Mouse (Mus musculus): Measurements from ENCODE around the gene Tyw1. TPM values are rescaled to one million over a fixed set of nuclear protein-coding genes. Genes with fewer than 3 reads are reported as not detected.

Gene Tyw1
- polyA plus RNA-seq, 1 experiment = 12.1 TPM

DNA sequence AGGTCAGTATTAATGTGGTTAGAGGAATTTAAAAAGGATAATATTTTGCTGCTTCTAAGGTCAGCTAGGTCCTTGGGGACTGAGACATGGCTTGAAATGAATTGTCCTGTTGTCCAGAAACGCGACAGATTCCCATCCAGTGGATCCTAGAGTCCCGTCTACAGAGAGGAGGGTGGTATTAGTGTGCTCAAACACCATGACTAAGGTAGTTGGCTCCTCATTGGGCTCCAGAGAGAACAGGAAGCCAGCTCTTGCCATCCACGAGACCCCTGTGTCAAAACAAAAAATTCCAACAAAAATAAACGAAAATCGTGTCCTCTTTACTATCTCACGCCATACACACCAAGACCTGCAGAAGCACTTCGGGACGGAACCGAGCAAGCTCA, 33.7 kb upstream of the Tyw1 start:
- TF ChIP-seq POLR2A (IDR thresholded peaks at IDR 0.05; ENCODE audit: low read depth, low read length) (no peak), CTCF (conservative IDR thresholded peaks at IDR 0.05; ENCODE audit: insufficient read depth, insufficient read length, low read depth, low read length) (no peak)
- peaks cover 14% of the 10 kb centered on the region; the same call in 1 of the 2 replicates for H3K4me1 ChIP-seq (ENCODE audit: control insufficient read depth, insufficient read depth, low read length)
- H3K36me3 ChIP-seq (ENCODE audit: control insufficient read depth, insufficient read depth, low read length) = no peaks in the 10 kb centered on the region
- H3K27ac ChIP-seq (ENCODE audit: insufficient read depth, low read depth, low read length) = peak overlapping the region; percentile 94
- WGBS = under 1% methylated on average over 10 of the region's 10 CpGs
- peak overlapping the region; percentile 98 for H3K4me3 ChIP-seq (ENCODE audit: insufficient read depth, low read depth, low read length)
- no peaks in the 10 kb centered on the region for H3K27me3 ChIP-seq (replicated peaks; ENCODE audit: control insufficient read depth, insufficient read depth, low read length)
- no peak for DNase-seq

- Histone ChIP-seq H3K27me3 (replicated peaks; ENCODE audit: control insufficient read depth, insufficient read depth, low read length) (no peaks in the 10 kb centered on the region), H3K27ac (ENCODE audit: insufficient read depth, low read depth, low read length) (peak overlapping the region; percentile 94), H3K4me3 (ENCODE audit: insufficient read depth, low read depth, low read length) (peak overlapping the region; percentile 98), H3K36me3 (ENCODE audit: control insufficient read depth, insufficient read depth, low read length) (no peaks in the 10 kb centered on the region), H3K4me1 (ENCODE audit: control insufficient read depth, insufficient read depth, low read length) (peaks cover 18% of the 10 kb centered on the region)
- 1% methylated on average over 88 of the region's 88 CpGs for WGBS
- peak; percentile 96 for DNase-seq
- peak; percentile 52 for TF ChIP-seq POLR2A (IDR thresholded peaks at IDR 0.05; ENCODE audit: low read depth, low read length)
- peak; percentile 71 for TF ChIP-seq CTCF (conservative IDR thresholded peaks at IDR 0.05; ENCODE audit: insufficient read depth, insufficient read length, low read depth, low read length)
Measured at GRCm38 (mm10) chr5:130222146-130223004, 33.0 kb upstream of the Tyw1 start.

DNA sequence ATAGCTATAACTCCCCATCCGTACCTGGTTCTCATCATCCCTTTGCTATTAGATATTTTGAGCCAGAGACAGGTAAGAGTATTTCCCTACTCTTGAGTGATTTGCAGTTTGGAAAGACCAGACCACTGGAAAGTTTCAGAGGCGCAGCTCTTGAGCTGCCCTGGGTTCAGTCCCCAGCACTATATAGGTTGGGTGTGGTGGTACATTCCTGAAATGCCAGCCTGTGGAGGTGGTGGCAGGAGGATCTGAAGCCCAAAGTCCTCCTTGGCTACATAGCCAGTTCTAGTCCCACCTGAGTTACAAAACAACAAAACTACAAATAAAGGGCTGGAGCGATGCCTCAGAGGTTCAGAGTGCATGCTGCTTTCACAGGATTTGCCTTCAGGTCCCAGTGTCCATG, 28.6 kb upstream of the Tyw1 start:
- TF ChIP-seq POLR2A (IDR thresholded peaks at IDR 0.05; ENCODE audit: low read depth, low read length) (no peak), CTCF (conservative IDR thresholded peaks at IDR 0.05; ENCODE audit: insufficient read depth, insufficient read length, low read depth, low read length) (no peak)
- H3K4me3 ChIP-seq (ENCODE audit: insufficient read depth, low read depth, low read length) = no peak overlapping the region
- H3K27me3 ChIP-seq (replicated peaks; ENCODE audit: control insufficient read depth, insufficient read depth, low read length) = no peaks in the 10 kb centered on the region
- H3K27ac ChIP-seq (ENCODE audit: insufficient read depth, low read depth, low read length) = no peak overlapping the region
- H3K4me1 ChIP-seq (ENCODE audit: control insufficient read depth, insufficient read depth, low read length) = peaks cover 12% of the 10 kb centered on the region
- H3K36me3 ChIP-seq (ENCODE audit: control insufficient read depth, insufficient read depth, low read length) = no peaks in the 10 kb centered on the region
- 70% methylated on average over 3 of the region's 3 CpGs for WGBS
- no peak for DNase-seq

DNA sequence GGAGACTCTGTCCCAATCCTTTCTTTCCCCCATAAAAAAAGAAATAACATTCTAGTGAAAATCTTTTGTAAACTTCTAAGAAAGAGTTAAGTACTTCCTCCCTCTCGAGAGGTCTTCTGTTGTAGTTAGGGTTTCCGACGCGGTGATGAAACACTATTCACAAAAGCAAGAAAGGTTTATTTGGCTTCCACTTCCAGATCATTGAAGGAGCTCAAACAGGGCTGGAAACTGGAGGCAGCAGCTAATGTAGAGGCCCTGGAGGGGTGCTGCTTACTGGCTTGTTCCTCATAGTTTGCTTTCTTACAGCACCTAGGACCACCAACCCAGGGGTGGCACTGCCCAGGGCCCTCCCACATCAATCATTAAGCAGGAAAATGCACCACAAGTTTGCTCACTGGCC, 27.3 kb upstream of the Tyw1 start:
- TF ChIP-seq CTCF (conservative IDR thresholded peaks at IDR 0.05; ENCODE audit: insufficient read depth, insufficient read length, low read depth, low read length) (no peak), POLR2A (IDR thresholded peaks at IDR 0.05; ENCODE audit: low read depth, low read length) (no peak)
- DNase-seq = no peak
- no peaks in the 10 kb centered on the region for H3K27me3 ChIP-seq (replicated peaks; ENCODE audit: control insufficient read depth, insufficient read depth, low read length)
- 47% methylated on average over 4 of the region's 4 CpGs for WGBS
- H3K4me1 ChIP-seq (ENCODE audit: control insufficient read depth, insufficient read depth, low read length) = peaks cover 11% of the 10 kb centered on the region
- no peak overlapping the region for H3K4me3 ChIP-seq (ENCODE audit: insufficient read depth, low read depth, low read length)
- peaks cover 2% of the 10 kb centered on the region; the same call in 1 of the 2 replicates for H3K36me3 ChIP-seq (ENCODE audit: control insufficient read depth, insufficient read depth, low read length)
- no peak overlapping the region for H3K27ac ChIP-seq (ENCODE audit: insufficient read depth, low read depth, low read length)

- Histone ChIP-seq H3K36me3 (ENCODE audit: control insufficient read depth, insufficient read depth, low read length) (peaks cover 2% of the 10 kb centered on the region; the same call in 1 of the 2 replicates), H3K4me1 (ENCODE audit: control insufficient read depth, insufficient read depth, low read length) (no peaks in the 10 kb centered on the region), H3K27me3 (replicated peaks; ENCODE audit: control insufficient read depth, insufficient read depth, low read length) (no peaks in the 10 kb centered on the region), H3K4me3 (ENCODE audit: insufficient read depth, low read depth, low read length) (no peak overlapping the region), H3K27ac (ENCODE audit: insufficient read depth, low read depth, low read length) (no peak overlapping the region)
- 91% methylated on average over 8 of the region's 8 CpGs for WGBS
- no peak for DNase-seq
- TF ChIP-seq CTCF (conservative IDR thresholded peaks at IDR 0.05; ENCODE audit: insufficient read depth, insufficient read length, low read depth, low read length) (no peak), POLR2A (IDR thresholded peaks at IDR 0.05; ENCODE audit: low read depth, low read length) (no peak)
Measured at GRCm38 (mm10) chr5:130236302-130236701, 19.1 kb upstream of the Tyw1 start.

DNA sequence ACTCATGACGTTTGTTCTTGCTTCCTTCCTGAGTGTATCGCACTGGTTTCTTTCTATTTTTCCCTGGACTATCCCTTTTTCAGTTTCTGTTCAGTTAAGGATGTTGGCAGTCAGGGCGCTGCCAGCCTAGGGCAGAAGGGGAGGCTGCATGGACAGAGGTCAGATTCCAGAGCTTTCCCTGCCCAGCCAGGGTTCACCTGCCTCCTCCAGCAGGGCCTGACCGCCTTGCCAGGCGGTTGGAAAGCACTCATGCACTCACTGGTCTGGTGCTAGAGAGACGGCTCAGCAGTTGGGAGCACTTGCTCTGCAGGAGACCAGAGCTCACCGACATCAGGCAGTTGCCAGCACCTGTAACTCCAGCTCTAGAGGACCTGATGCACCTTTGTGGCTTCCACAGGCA, 16.2 kb upstream of the Tyw1 start:
- peaks cover 2% of the 10 kb centered on the region for H3K36me3 ChIP-seq (ENCODE audit: control insufficient read depth, insufficient read depth, low read length)
- no peak overlapping the region; the same call in 1 of the 2 replicates for H3K27ac ChIP-seq (ENCODE audit: insufficient read depth, low read depth, low read length)
- WGBS = 42% methylated on average over 7 of the region's 7 CpGs
- TF ChIP-seq CTCF (conservative IDR thresholded peaks at IDR 0.05; ENCODE audit: insufficient read depth, insufficient read length, low read depth, low read length) (no peak), POLR2A (IDR thresholded peaks at IDR 0.05; ENCODE audit: low read depth, low read length) (no peak)
- no peaks in the 10 kb centered on the region for H3K27me3 ChIP-seq (replicated peaks; ENCODE audit: control insufficient read depth, insufficient read depth, low read length)
- no peak overlapping the region for H3K4me3 ChIP-seq (ENCODE audit: insufficient read depth, low read depth, low read length)
- no peaks in the 10 kb centered on the region for H3K4me1 ChIP-seq (ENCODE audit: control insufficient read depth, insufficient read depth, low read length)
- peak; percentile 88 for DNase-seq

DNA sequence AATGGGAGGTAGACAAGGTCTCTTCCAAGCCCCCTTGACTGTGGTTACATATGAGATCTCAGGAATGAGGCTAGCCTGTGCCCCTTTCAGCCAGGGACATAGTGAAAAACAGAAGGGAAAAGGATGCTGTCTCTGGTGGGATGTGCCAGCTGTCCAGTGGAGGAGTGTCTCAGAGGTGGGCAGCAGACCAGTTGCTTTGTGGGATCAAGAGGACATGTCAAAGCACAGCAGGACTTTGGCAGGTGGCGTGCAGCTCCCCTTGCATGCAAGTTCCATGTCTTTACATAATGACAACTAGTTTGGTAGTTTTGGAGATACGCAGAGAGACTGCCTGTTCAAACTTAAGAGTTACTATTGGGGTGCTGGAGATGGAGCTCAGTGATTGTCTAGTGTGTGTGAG, 15.6 kb upstream of the Tyw1 start:
- Histone ChIP-seq H3K36me3 (ENCODE audit: control insufficient read depth, insufficient read depth, low read length) (peaks cover 5% of the 10 kb centered on the region), H3K4me1 (ENCODE audit: control insufficient read depth, insufficient read depth, low read length) (no peaks in the 10 kb centered on the region), H3K4me3 (ENCODE audit: insufficient read depth, low read depth, low read length) (no peak overlapping the region), H3K27me3 (replicated peaks; ENCODE audit: control insufficient read depth, insufficient read depth, low read length) (no peaks in the 10 kb centered on the region), H3K27ac (ENCODE audit: insufficient read depth, low read depth, low read length) (no peak overlapping the region)
- TF ChIP-seq CTCF (conservative IDR thresholded peaks at IDR 0.05; ENCODE audit: insufficient read depth, insufficient read length, low read depth, low read length) (no peak), POLR2A (IDR thresholded peaks at IDR 0.05; ENCODE audit: low read depth, low read length) (no peak)
- WGBS = 93% methylated on average over 2 of the region's 2 CpGs
- DNase-seq = no peak
